Mouse (Mus musculus): Measurements from ENCODE around the gene Taf4.

- no peak for TF ChIP-seq CTCF (IDR thresholded peaks at IDR 0.05; ENCODE audit: extremely low read depth, insufficient read depth, insufficient read length, insufficient replicate concordance)
- TF ChIP-seq POLR2A (IDR thresholded peaks at IDR 0.05; ENCODE audit: low read depth, low read length): no peak
Observed at GRCm38 (mm10) chr2:179961420-179961819, 15.0 kb downstream of the Taf4 start.

Measured in spleen, adult 2 months (tissue).